Mouse (Mus musculus) ES-Bruce4 (cell line): Measurements from ENCODE around the gene Dusp2.

Source experiments
- CTCF ChIP-seq: IDR thresholded peaks from one replicate; pipeline ENCODE4 v1.8.1; 2011; ENCODE audit warnings: low read depth, low read length
- POLR2A ChIP-seq: IDR thresholded peaks from one replicate; pipeline ENCODE4 v1.8.1; 2011; ENCODE audit warnings: low read length; ENCODE audit not compliant: insufficient read depth

- peak; percentile 40 for TF ChIP-seq CTCF
- no peak for TF ChIP-seq POLR2A
Observed at GRCm38 (mm10) chr2:127313878-127314277, 22.1 kb upstream of the Dusp2 start.
